Mouse (Mus musculus): ENCODE data around the gene Mdn1.

Mdn1 gene

DNA sequence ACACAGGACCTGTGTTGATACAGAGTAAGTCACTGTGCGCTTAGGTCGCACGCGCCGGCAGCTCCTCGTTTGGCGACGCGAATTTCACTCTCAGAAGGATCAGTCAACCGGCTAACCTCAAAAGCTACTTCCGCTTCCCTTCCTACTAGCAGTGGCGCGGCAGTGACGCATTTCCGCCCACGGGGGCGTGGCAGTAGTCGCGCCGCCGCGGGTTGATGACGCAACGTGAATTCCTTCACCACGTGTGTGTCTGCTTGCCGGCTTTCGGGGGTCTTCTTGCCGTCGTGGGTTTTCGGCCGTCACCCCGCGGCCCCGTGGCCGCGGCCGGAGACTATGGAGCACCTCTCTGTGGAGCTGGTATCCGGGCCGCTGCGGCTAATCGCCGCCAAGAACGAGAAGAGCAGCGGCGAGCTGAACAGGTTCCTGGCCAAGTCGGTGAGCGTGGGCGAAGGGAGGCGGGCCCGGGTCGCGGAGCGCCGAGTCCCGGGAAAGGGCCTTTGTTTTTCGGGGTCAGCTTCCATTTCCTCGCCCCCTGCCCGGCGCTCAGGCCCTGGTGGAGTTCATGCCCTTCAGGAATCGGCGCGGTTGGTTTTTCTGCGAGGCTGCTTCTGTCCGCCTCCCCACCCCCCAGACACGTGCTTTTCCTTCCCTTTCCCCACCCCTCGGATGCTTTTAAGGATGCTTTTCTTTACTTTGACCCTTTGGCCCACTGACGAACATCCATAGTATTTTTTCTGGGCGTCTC lies at the start of gene Mdn1:
TSS of gene Mdn1 (plus strand) at position 202 of the 745 bp plus-strand sequence.
- DNase-seq (ENCODE audit: low read depth, low spot score), result peak; percentile 94

DNA sequence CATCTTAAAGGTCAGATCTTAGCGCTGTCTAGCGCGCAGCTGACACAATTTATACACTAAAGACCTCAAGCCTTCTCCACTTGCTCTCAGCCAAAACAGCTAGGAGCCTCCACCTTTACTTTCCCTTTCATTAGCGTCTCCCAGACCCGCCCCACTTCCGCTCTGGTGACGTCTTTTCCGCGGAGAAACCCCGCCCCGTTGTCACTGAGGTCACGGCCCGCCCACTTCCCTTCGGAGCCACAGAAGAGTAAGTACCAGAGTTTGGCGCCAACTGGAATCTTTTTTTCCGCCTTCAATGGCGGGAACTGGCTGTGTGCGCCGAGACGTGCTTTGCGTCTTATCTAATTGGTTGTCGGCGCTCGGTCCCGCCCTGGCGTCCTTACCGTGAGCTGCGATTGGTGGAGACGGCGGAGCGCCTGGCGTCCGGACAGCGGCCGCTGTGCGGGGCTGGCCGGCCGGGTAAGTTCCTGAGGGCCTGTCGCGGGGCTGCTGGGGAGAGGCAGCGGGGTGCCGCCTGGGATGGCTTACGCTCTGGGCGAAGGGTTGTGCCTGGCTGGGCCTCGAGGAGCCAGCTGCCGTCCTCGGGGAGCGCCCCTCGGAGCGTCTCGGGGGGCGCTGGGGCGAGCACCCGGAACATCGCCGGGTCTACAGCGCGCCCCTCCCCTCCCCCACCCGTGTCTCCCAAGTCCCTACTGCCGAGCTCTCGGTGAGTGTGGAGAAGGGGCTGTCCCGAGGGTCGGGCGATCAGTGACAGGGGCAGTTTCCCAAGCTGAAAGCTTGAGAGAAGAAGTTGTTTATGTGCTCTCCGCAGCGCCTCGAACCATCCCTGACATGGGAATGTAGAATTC lies 41.7 kb upstream of the Mdn1 start, which contains the start of gene Casp8ap2:
TSS of gene Casp8ap2 (plus strand) at position 418 of the 848 bp plus-strand sequence.
- DNase-seq (ENCODE audit: low read depth, low spot score), result peak; percentile 99

DNA sequence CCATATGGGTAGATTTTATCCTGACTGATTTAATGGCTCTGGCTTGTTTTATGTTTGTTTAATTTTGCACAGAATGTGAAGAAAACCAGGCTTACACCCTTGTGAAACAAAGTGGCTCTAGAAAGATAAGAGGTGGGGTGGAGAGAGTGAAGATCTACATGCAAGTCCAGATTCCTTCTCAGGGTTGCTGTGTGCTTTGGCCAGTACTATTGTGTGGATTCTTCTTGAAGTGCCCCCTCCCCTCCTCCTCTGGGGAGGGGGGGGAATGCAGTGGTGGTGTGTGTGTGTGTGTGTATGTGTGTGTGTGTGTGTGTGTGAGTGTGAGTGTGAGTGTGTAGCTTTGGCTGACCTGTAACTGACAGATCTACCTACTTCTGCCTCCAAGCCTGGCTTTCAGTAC lies 35.3 kb upstream of the Mdn1 start:
- DNase-seq (ENCODE audit: low read depth, low spot score), result no peak

DNA sequence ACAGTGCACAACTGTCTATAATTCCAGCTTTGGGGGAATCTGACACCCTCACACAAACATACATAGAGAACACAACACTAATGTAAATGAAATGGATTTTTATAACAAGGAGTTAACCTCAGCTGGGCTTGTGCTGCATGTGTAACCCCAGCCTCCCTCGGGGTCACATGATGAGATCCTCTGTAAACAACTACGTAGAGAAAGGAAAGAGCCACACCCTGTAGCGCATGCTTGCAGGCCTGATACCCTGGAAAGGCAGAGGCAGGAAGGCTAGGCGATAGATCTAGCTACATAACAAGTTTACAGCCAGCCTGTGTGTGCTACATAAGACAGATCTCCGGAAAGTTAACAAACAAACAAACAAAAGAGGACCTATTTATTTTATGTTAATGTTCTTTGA lies 5.2 kb upstream of the Mdn1 start:
- DNase-seq (ENCODE audit: low read depth, low spot score), result no peak

DNA sequence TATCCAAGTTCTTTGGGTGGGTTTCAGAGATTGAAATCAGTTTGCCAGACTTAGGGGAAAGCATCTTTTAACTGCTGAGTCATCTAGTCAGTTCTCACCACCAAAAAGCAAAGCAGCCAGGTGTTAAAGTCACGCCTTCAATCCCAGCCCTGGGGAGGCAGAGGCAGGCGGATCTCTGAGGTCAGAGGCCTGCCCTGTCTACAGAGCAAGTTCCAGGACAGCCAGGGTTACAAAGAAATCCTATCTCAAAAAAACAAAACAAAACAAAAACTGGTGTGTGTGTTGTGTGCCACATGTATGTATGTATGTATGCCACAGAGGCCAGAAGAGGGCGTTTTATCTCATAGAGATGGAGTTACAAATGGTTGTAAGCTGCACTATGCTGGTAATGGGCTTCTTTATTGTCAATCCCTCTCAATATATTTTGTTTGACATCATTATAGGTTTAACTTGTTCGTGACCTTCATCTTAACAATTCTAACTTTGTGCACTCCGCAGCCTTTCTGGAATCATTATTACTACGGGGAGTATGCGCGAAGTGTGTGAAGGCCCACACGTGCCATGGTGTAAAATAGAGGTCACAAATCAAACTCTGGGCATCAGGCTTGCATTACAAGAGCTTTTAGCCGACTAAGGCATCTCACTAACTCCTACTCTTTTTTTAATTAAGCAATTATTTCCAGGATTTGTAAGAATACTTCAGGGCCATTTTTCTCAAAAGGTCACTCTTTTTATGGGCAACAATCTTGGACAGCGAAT lies 594 bp upstream of the Mdn1 start:
- DNase-seq (ENCODE audit: low read depth, low spot score), result no peak

DNA sequence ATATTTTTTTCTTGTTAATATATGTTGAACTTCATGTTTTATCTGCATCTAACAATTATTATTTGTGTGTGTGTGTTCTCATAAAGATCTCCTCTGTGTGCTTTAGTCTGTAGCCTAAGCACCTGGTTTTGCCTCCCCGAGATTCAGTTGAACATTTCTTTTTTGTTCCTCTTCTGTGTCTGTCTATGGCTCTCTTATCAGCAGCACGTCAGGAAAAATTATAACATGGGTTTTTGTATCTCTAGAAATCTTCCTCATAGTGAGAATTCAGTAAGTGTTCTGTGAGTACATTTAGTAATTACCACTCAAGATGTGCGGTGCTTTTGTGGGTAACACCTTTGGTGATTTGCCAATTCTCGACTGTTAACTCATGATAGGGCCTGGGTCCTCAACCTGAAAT lies 8.9 kb downstream of the Mdn1 start:
- DNase-seq (ENCODE audit: low read depth, low spot score), result no peak

DNA sequence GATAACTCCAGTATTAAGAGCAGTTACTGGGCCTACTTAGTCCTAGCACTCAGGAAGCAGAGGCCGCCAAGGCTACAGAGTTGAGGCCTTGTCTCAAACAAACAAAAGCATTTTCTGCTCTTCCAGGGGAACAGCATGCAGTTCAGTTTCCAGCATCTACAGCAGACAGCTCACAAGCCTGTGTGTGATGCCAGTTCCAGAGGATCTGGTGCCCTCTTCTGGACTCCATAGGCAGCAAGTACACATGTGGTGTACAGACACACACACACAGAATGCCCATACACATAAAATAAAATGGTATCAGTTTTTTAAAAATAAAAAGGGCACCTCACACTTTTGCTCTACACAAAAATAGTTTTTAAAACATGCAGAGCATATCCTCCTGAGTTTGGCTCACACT lies 11.4 kb downstream of the Mdn1 start:
- DNase-seq (ENCODE audit: low read depth, low spot score), result no peak

DNA sequence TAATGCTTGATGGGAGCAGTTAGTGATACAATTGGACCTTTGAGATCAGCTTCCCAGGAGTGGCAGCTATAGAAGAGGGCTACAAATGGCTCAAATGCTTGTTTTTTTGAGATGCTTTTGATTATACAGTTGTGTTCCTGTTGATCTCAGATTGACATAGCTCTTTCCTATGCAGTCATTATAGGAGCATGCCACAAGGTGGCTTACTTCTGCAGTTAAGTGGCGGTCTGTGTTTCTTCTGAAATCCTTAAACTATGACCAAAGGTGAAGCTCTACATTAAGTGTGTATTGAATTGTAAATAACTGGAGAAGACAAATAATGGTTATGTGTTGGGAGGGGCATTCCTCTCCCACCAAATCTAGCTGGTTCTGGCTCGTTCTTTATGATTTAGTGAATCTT lies 12.9 kb downstream of the Mdn1 start:
- no peak for DNase-seq (ENCODE audit: low read depth, low spot score)

DNA sequence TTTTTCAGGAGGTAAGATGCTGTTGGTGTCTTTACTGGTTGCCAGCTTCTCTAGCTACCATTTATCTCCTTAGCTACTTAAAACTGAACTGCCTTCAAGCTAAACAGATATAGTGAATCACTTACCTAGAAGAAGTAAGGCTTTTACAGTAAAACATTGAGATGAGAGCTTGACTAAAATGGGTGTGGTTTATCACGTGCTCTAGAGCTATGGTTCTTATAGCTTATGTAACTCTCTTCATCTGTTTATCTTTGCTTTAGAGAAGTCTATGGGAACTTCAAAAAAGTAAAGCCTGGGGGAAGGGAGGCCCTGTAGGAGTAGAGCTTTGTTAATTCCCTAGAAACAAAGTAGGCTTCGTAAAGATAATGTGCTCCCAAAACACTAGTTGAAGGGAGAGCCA lies 17.1 kb downstream of the Mdn1 start:
- no peak for DNase-seq (ENCODE audit: low read depth, low spot score)

DNA sequence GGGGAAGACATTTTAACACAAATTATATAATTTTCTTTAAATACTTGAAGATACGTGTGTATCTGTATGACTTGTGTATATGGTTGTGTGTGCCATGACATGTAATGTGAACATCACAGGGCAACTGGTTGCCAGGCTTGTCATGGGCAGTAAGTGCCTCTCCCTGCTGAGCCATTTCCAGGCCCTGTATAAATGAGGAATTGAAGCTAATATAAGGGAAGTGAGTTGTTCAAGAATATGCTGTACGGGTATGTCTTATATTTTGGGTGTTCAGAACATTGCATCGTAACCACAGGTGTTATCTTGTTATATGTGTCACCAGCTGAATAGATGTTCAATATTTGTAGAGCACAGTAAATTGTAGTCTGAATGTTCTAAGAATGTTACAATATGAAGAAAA lies 20.6 kb downstream of the Mdn1 start:
- DNase-seq (ENCODE audit: low read depth, low spot score), result no peak

DNA sequence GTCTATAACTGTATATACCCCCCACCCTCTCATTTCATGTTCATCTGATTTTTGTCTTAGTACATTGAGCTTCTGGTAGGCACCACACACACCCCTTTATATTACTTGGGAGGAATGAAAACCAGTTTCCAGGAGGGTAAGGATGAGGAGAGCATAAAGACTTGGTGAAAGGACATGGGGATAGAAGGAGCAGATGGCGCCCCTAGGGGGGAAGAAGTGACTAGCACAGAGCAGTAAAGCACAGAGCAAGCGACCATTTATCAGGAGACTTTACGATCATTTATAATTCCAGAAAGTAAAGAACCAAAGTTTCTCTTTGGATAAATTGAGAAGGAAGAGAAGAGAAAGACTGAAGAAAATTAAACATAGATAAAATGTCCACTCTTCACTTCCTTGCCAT lies 23.9 kb downstream of the Mdn1 start:
- DNase-seq (ENCODE audit: low read depth, low spot score), result no peak

DNA sequence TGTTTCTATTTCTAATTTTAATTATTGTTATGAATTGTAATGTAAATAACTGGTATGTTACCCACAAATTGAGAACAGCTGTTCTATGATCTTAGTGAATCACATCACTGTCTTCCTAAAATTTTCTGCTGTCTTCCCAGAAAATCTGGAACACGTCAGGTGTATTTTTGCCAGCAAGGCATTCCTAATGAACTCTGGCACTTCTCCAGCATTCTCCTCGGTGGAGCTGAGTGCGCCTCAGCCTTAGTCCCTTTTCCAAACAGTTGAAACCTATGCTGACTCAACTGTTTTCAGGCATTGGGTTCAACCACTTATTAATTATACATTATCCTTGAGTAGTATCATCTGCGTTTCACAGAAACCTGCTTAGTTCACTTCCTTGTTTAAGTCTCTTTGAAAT lies 25.6 kb downstream of the Mdn1 start:
- DNase-seq (ENCODE audit: low read depth, low spot score), result no peak

DNA sequence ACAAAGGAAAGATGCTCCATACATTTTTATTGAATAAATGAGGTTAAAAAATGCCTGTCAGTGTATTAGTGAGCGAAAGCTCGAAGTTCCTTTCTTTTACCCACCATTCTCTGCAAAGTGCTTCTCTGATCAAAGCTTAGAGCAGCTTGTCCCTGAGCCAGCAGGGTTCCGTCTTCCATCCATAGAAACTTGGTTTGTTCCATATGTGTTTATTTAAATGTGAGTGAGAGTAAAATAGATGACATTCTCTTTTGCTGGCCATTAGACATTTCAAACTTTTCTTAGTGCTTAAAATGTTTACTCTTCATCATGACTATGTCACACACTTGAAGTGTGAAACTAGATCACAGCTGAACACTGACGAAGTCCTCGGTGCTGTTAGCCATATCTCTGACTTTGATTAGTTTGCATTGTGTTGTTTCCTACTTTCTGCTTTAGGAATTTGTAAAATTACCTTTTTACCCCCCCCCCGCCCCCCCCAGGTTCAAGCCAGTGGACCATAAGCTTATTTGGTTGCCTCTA lies 26.2 kb downstream of the Mdn1 start:
- DNase-seq (ENCODE audit: low read depth, low spot score), result no peak

DNA sequence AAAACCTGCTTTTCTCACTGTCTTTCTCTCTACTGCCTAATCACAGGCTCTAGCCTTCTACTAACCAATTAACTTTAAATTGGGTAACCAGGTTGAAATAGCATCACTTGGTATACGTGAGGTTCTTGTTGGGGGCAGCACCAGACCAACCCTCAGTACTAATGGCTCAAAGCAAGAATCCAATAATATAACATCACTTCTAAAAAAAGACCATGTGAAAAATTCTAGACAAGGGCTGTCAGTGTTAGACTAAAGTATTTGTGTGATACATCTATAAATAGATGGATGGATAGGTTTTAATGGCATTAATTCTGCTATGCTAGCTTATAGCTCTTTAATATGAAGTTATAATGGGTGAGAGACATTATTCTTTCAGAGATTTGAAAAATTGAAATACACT lies 60.8 kb downstream of the Mdn1 start:
- no peak for DNase-seq (ENCODE audit: low read depth, low spot score)

DNA sequence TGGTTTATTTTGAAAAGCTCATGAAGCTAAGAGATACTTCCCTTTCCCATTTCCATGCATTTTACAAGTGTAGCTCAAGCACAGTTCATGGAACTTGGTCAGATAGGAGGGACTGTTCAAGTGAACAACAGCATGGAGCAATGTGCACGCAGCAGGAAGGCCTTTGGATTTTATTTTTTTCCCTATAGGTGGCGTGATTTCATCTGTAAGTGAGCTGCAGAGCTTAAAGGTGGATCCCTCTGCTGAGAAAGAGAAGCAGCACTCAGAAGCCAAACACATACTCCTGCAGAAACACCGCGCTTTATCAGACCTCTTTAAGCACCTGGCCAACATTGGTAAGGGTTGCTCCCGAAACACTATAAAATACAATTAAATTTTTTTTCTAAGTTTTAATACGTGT lies 88.5 kb downstream of the Mdn1 start:
- DNase-seq (ENCODE audit: low read depth, low spot score), result no peak

DNA sequence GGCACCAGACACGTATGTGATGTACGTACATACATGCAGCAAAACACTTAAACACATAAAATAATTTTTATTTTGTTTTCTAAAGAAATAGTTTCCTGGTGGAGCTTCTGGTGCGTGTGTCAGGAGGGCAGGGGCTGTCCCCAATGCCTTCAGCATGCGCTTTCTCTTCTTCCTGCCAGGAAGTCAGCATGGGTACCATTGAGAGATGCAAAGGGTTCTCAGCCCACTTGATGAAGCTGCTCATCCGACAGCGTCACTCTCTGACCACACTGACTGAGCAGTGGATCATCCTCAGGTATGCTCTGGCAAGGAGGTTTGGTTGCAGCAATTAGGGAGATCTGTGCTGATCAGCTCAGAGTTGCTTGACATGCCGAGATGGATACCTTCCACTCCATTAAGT lies 91.5 kb downstream of the Mdn1 start:
- DNase-seq (ENCODE audit: low read depth, low spot score), result no peak

DNA sequence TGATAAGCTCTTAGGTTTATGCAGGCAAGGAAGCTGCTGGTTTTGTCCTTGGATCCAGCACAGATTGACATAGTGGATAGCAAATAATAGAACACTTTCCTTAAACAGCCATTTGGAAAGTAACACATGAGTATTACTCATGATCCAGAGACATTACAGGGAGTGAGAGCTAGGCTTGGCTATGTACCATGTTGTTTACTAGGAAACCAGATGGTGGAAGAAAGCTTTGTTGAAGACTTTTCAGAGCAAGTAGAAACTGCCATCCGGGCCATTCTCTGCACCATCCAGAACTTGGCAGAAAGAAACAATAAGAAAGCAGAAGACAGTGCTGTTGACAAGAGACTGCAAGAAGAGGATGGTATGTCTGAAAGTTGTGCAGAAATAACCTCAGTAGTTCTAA lies 93.8 kb downstream of the Mdn1 start:
- no peak for DNase-seq (ENCODE audit: low read depth, low spot score)

DNA sequence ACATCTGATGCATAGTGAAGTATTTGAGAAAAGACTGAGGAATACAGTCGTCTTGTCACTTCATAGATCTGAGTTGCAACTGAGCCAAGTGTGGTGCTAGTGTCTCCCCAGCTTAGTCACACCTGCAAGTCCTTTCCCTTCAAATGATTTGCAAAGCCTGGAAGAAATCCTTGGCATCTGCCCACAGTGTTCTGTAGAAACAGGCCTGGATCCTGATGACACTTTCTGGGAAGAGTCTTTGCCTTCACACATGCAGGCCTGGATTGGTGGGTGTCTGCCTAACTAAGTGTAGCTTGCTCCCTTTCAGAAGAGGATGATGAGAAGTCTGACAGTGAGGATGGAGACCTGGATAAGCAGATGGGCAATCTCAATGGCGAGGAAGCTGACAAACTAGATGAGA lies 100.5 kb downstream of the Mdn1 start:
- no peak for DNase-seq (ENCODE audit: low read depth, low spot score)

DNA sequence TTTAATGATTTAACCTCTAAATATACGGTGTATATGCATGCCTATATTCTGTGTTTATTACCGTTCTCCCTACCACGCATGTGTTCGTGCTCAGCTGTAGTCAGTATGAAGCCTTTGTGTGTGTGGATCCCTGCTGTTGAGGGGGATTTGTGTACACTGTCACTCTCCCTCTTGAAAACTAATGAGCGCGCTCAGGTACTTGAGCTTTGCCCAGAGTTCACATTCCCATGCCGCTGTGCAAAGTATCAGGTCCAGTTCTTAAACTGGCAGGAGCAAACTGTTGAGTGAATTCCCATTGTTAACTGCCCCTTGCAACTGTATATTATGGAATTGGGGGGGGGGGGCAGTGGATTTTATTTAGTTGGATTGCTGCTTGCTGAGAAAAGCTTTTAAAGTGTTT lies 110.6 kb downstream of the Mdn1 start:
- DNase-seq (ENCODE audit: low read depth, low spot score), result no peak

DNA sequence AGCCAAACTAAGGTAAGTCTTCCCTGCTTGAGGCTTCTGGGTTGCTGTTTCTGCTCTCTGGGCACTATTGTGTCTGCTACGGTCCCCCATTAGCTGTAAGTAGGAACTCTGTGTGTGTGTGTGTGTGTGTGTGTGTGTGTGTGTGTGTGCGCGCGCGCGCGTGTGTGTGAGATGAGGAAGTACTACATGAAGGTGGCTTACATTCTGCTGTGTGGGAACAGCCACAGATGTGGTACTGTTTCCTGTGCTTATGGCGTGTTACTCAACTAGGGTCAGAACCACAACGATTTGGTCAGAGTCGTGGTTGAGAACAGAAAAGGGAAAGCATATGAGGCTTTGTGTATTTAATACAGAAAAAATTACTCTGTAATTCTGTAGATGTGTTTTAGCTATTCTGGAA lies 111.1 kb downstream of the Mdn1 start:
- DNase-seq (ENCODE audit: low read depth, low spot score), result no peak

DNA sequence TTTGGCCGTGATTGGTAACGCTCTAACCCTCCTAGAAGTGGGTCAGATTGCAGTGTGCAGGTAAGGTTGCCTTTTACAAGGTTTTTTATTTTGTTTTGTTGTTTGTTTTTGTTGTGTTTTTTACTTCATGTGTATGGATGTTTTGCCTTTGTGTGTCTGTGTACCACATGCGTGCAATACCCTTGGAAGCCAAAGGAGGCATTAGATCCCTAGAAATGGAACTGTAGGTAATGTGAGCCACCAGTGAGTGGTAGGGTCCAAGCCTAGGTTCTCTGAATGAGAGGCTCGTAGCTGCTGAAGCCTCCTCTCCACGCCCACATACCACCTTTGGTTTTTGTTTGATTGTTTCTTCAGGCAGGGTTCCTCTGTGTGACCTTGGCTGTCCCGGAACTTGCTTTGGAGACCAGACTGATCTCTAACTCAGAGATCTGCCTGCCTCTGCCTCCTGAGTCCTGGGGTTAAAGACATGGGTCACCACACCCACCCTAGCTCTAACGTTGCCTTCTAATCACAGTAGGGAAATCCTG lies 113.4 kb downstream of the Mdn1 start:
- no peak for DNase-seq (ENCODE audit: low read depth, low spot score)

DNA sequence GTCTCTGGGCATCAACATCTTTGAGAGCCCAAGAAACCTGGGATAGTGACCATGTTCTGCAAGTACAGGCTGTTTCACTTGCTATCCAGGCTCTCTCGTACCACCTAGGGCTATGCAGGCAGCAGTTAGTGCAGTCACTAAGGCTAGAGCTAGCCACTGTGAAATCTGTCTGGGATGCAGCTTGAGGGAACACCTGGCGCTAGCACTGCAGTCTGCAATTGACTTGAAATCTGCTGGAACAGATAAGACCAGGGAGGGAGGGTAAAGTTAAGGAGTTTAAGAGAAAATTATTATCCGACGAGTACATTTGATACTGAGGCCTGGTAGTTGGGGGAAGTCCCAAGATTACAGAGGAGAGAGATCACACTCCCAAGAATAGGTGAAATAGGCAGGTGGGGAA lies 123.1 kb downstream of the Mdn1 start:
- DNase-seq (ENCODE audit: low read depth, low spot score), result no peak

All from embryo, embryonic 11.5 days (tissue).